Mouse (Mus musculus) kidney, postnatal 0 days (tissue): Measurements from ENCODE around the gene Csad. TPM values are rescaled to one million over a fixed set of nuclear protein-coding genes. Genes with fewer than 3 reads are reported as not detected.
"Not testable (repeated sequence)": the region's sequence is repeated elsewhere in the genome, so short reads cannot be mapped to it uniquely, and the experiment has no call there.

Experiments
- ATAC-seq: fragments of 200-750 bp; cut with Nextera tagmentation; replicated peaks from 2 replicates; pipeline ENCODE4 v1.8.0; 2017; ENCODE audit warnings: low read depth, moderate number of reproducible peaks, moderate TSS enrichment, moderate library complexity; ENCODE audit not compliant: low FRiP score
- DNase-seq: peaks from one replicate; pipeline ENCODE4 v3.0.0-alpha.2; 2016; ENCODE audit warnings: low spot score
- H3K27ac ChIP-seq: fragments of 300-500 bp; sonication (generic); 2 replicates; pipeline ENCODE4 v1.5.1; 2014; ENCODE audit warnings: mild to moderate bottlenecking
- H3K27me3 ChIP-seq: fragments of 300-500 bp; sonication (generic); 2 replicates; pipeline ENCODE4 v1.6.1; 2014; ENCODE audit warnings: low read length, mixed read lengths; ENCODE audit not compliant: insufficient read depth
- H3K36me3 ChIP-seq: fragments of 300-500 bp; sonication (generic); 2 replicates; pipeline ENCODE4 v1.6.1; 2014; ENCODE audit warnings: low read length, mixed read lengths; ENCODE audit not compliant: insufficient read depth
- H3K4me1 ChIP-seq: fragments of 300-500 bp; sonication (generic); replicated peaks from 2 replicates; pipeline ENCODE4 v1.6.1; 2014; ENCODE audit warnings: antibody characterized with exemption, low read length, mixed read lengths; ENCODE audit not compliant: insufficient read depth
- H3K4me2 ChIP-seq: fragments of 300-500 bp; sonication (generic); 2 replicates; pipeline ENCODE4 v1.6.1; 2014; ENCODE audit warnings: mild to moderate bottlenecking, low read length, moderate library complexity, mixed read lengths
- H3K4me3 ChIP-seq: fragments of 300-500 bp; sonication (generic); replicated peaks from 2 replicates; pipeline ENCODE4 v1.5.1; 2014; ENCODE audit warnings: low read depth, low read length
- H3K9ac ChIP-seq: fragments of 300-500 bp; sonication (generic); 2 replicates; pipeline ENCODE4 v1.6.1; 2014; ENCODE audit warnings: low read depth, low read length
- H3K9me3 ChIP-seq: fragments of 300-500 bp; sonication (generic); replicated peaks from 2 replicates; pipeline ENCODE4 v1.6.1; 2016; ENCODE audit warnings: low read length, inconsistent platforms, mixed read lengths
- CTCF ChIP-seq: IDR thresholded peaks from 2 replicates; pipeline ENCODE4 v1.5.1; 2016; ENCODE audit warnings: antibody characterized with exemption, low read depth, mild to moderate bottlenecking, moderate library complexity
- WGBS: fragments of 180-500 bp; shearing (Covaris S2); extraction: QIAGEN DNeasy Blood & Tissue Kit; methylation state at CpG from one replicate; pipeline ENCODE4 v1.1.7; 2014; 5-methylcytosine and 5-hydroxymethylcytosine counted together
- polyA plus RNA-seq: library from polyadenylated mRNA; unstranded; fragments of >200 nt; fragmentation: Nextera tagmentation; extraction: Ambion mirVana; gene quantifications from 2 replicates; pipeline ENCODE4 v1.2.1, GENCODE M21; 2015

Gene Csad
- polyA plus RNA-seq, 1 experiment from 2014 or later = 142 TPM

- no peak for ATAC-seq
- peaks cover 7% of the 10 kb centered on the region; the same call in 1 of the 2 replicates for H3K4me1 ChIP-seq
- no peaks in the 10 kb centered on the region for H3K27me3 ChIP-seq
- H3K27ac ChIP-seq = no peak overlapping the region
- 58% methylated on average over 3 of the region's 3 CpGs for WGBS
- TF ChIP-seq CTCF = no peak
- DNase-seq = no peak
- no peaks in the 10 kb centered on the region for H3K9me3 ChIP-seq
- H3K4me2 ChIP-seq = no peak overlapping the region
- H3K36me3 ChIP-seq = no peaks in the 10 kb centered on the region
- H3K9ac ChIP-seq = no peak overlapping the region
- no peak overlapping the region for H3K4me3 ChIP-seq
These were observed 40.4 kb downstream of the Csad start for GRCm38 (mm10) chr15:102163900-102164693.

- TF ChIP-seq CTCF = no peak
- no peaks in the 10 kb centered on the region for H3K4me1 ChIP-seq
- no peak overlapping the region for H3K9ac ChIP-seq
- no peak overlapping the region for H3K4me3 ChIP-seq
- H3K9me3 ChIP-seq = no peaks in the 10 kb centered on the region
- no peak for ATAC-seq
- no peak overlapping the region for H3K27ac ChIP-seq
- no peaks in the 10 kb centered on the region for H3K36me3 ChIP-seq
- H3K27me3 ChIP-seq = no peaks in the 10 kb centered on the region
- H3K4me2 ChIP-seq = no peak overlapping the region
- 70% methylated on average over 25 of the region's 27 CpGs for WGBS
- no peak for DNase-seq
These were observed 44.0 kb downstream of the Csad start for GRCm38 (mm10) chr15:102160415-102161060.

- ATAC-seq (no peak), DNase-seq (no peak)
- TF ChIP-seq CTCF = no peak
- no peak overlapping the region for H3K9ac ChIP-seq
- H3K27me3 ChIP-seq = no peaks in the 10 kb centered on the region
- H3K9me3 ChIP-seq = no peaks in the 10 kb centered on the region
- no peaks in the 10 kb centered on the region for H3K36me3 ChIP-seq
- no peak overlapping the region for H3K4me2 ChIP-seq
- H3K27ac ChIP-seq = no peak overlapping the region
- no peaks in the 10 kb centered on the region for H3K4me1 ChIP-seq
- 49% methylated on average over 20 of the region's 20 CpGs for WGBS
- no peak overlapping the region for H3K4me3 ChIP-seq
These were observed 47.7 kb downstream of the Csad start for GRCm38 (mm10) chr15:102156836-102157235.

GRCm38 (mm10) chr15:102155006-102155405 is 49.5 kb downstream of the Csad start:
- not testable (repeated sequence) for DNase-seq, H3K4me1 ChIP-seq, ATAC-seq, H3K27ac ChIP-seq, H3K27me3 ChIP-seq, H3K9ac ChIP-seq, H3K4me3 ChIP-seq, H3K4me2 ChIP-seq, H3K9me3 ChIP-seq, H3K36me3 ChIP-seq
- 88% methylated on average over 6 of the region's 6 CpGs for WGBS
- TF ChIP-seq CTCF = peak; percentile 34

GRCm38 (mm10) chr15:102152646-102153045 is 51.9 kb downstream of the Csad start:
- Histone ChIP-seq H3K27me3 (no peaks in the 10 kb centered on the region), H3K9ac (no peak overlapping the region), H3K36me3 (no peaks in the 10 kb centered on the region), H3K9me3 (no peaks in the 10 kb centered on the region), H3K27ac (no peak overlapping the region), H3K4me2 (no peak overlapping the region), H3K4me1 (0 out of 2 replicates have a peak, but pooled peaks cover 3% of the 10 kb centered on the region), H3K4me3 (no peak overlapping the region)
- TF ChIP-seq CTCF = no peak
- ATAC-seq (no peak), DNase-seq (no peak)
- 31% methylated on average over 4 of the region's 4 CpGs for WGBS

- DNase-seq (peak; percentile 61), ATAC-seq (no peak)
- Histone ChIP-seq H3K4me3 (no peak within 1 kb of the TSS), H3K27me3 (0 out of 2 replicates have a peak, but pooled peaks cover 2% of the 10 kb centered on the region), H3K27ac (peak within 1 kb of the TSS; percentile 42), H3K4me1 (0 out of 2 replicates have a peak, but pooled peaks cover 3% of the 10 kb centered on the region), H3K4me2 (peak within 1 kb of the TSS; percentile 2; the same call in 1 of the 2 replicates), H3K9me3 (no peaks in the 10 kb centered on the region), H3K36me3 (no peaks in the 10 kb centered on the region), H3K9ac (0 out of 2 replicates have a peak within 1 kb of the TSS, but pooled peaks have one; percentile 14)
- 42% methylated on average over 20 of the region's 20 CpGs for WGBS
- TF ChIP-seq CTCF = no peak
These were observed 54.0 kb downstream of the Csad start, which contains the start of gene Soat2 for GRCm38 (mm10) chr15:102150301-102151135. Gene Soat2, plus strand, starts transcription at chr15:102150526.
